Mouse (Mus musculus) lung, embryonic 14.5 days (tissue): ENCODE results near the gene Ankar. TPM values are rescaled to one million over a fixed set of nuclear protein-coding genes. Genes with fewer than 3 reads are reported as not detected.

ENCODE experiments used
- ATAC-seq: fragments of 200-750 bp; cut with Nextera tagmentation; 2 replicates; pipeline ENCODE4 v1.8.0; 2017; ENCODE audit warnings: mild to moderate bottlenecking, moderate TSS enrichment, moderate library complexity; ENCODE audit not compliant: insufficient read depth
- DNase-seq: peaks from one replicate; pipeline ENCODE4 v3.0.0-alpha.2; 2015
- H3K27ac ChIP-seq: fragments of 300-500 bp; sonication (generic); 2 replicates; pipeline ENCODE4 v1.5.1; 2014; ENCODE audit warnings: low read depth, mild to moderate bottlenecking, moderate library complexity
- H3K27me3 ChIP-seq: fragments of 300-500 bp; sonication (generic); 2 replicates; pipeline ENCODE4 v1.6.1; 2014; ENCODE audit warnings: low read length, control low read depth; ENCODE audit not compliant: insufficient read depth
- H3K36me3 ChIP-seq: fragments of 300-500 bp; sonication (generic); 2 replicates; pipeline ENCODE4 v1.6.1; 2014; ENCODE audit warnings: control low read depth; ENCODE audit not compliant: insufficient read depth
- H3K4me1 ChIP-seq: fragments of 300-500 bp; sonication (generic); 2 replicates; pipeline ENCODE4 v1.6.1; 2014; ENCODE audit warnings: antibody characterized with exemption, control low read depth; ENCODE audit not compliant: insufficient read depth
- H3K4me2 ChIP-seq: fragments of 300-500 bp; sonication (generic); 2 replicates; pipeline ENCODE4 v1.6.1; 2014; ENCODE audit warnings: mild to moderate bottlenecking
- H3K4me3 ChIP-seq: fragments of 300-500 bp; sonication (generic); 2 replicates; pipeline ENCODE4 v1.5.1; 2014; ENCODE audit warnings: low read depth, low read length
- H3K9ac ChIP-seq: fragments of 300-500 bp; sonication (generic); 2 replicates; pipeline ENCODE4 v1.6.1; 2014
- H3K9me3 ChIP-seq: fragments of 300-500 bp; sonication (generic); 2 replicates; pipeline ENCODE4 v1.6.1; 2016; ENCODE audit warnings: low read depth, low read length, control low read depth
- CTCF ChIP-seq: IDR thresholded peaks from 2 replicates; pipeline ENCODE4 v1.5.1; 2016; ENCODE audit warnings: antibody characterized with exemption, low read depth
- WGBS: fragments of 180-500 bp; shearing (Covaris S2); extraction: QIAGEN DNeasy Blood & Tissue Kit; methylation state at CpG from one replicate; pipeline ENCODE4 v1.1.7; 2014; 5-methylcytosine and 5-hydroxymethylcytosine counted together
- polyA plus RNA-seq: library from polyadenylated mRNA; unstranded; fragments of >200 nt; fragmentation: Nextera tagmentation; extraction: Ambion mirVana; gene quantifications from 2 replicates; pipeline ENCODE4 v1.2.1, GENCODE M21; 2014

The Ankar gene
- polyA plus RNA-seq, 1 experiment from 2014 or later = not detected

DNA sequence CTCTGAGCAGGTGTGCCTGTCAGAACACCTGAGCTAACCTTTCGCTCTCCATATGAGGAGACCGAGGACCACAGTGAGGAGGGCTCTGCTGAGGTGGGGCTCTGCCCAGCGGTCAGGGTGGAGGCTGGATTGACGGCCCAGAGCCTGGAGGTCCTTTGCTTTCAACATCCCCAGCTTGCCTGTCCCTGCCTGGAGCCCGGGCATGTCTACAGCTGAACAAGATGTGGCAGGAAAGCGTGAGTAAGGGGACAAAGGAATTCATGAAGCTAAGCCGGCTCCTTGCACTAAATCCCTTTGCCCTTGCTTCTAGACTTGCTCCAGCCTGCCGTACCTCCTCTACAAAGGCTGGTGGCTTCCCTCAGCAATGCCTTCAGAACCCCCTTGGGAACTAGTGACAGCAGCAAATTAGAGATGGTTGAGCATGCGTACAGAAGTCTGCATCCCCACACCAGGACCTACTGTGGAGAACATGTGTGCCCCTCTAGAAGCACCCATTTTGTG, 32.9 kb upstream of the Ankar start:
- Histone ChIP-seq H3K27ac (no peak overlapping the region), H3K4me3 (no peak overlapping the region), H3K9ac (no peak overlapping the region), H3K4me2 (no peak overlapping the region), H3K36me3 (no peaks in the 10 kb centered on the region), H3K4me1 (peaks cover 9% of the 10 kb centered on the region), H3K27me3 (no peaks in the 10 kb centered on the region), H3K9me3 (no peaks in the 10 kb centered on the region)
- TF ChIP-seq CTCF = no peak
- DNase-seq (no peak), ATAC-seq (no peak)
- 84% methylated on average over 9 of the region's 9 CpGs for WGBS

DNA sequence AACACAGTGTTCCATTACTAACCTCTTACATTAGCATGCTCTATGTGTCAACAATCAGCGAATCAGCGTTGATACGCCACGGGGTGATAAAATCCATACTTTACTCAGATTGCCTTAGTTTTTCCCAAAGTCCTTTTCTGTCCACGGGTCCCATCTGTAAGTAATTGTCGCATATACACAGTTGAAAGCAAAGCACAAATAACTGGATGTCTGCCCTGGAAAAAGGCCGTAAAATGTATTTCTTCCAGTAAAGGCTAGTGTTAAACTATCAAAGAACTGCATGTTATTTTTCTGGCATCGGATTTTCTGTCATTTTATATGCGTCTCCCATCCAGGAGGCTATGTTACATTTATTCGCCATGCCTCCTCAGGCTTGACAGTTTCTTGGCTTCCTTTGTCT, 29.7 kb upstream of the Ankar start:
- Histone ChIP-seq H3K4me1 (no peaks in the 10 kb centered on the region), H3K4me3 (no peak overlapping the region), H3K36me3 (no peaks in the 10 kb centered on the region), H3K27ac (no peak overlapping the region), H3K4me2 (no peak overlapping the region), H3K27me3 (no peaks in the 10 kb centered on the region), H3K9ac (no peak overlapping the region), H3K9me3 (no peaks in the 10 kb centered on the region)
- WGBS = 61% methylated on average over 10 of the region's 10 CpGs
- ATAC-seq = no peak
- no peak for TF ChIP-seq CTCF
- DNase-seq = no peak

DNA sequence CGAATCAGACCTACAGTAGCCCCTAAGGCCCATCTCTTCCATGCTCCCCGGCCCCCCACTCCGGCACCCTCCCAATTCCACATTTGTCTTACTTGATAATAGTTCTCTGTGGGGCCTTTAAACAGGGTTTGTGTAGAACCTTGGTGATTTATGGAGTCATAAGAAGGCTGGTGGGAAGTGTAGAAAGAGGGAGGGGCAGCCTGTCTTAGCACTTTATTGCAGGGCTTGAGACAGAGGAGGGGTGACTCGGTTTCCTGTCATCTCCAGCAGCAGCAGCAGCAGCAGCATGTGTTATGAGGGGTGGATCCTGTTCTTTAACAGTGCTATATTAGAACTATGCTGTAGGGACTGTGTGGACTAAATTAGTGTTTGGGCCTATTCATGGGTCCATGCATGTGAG, 28.4 kb upstream of the Ankar start:
- WGBS = 60% methylated on average over 4 of the region's 4 CpGs
- TF ChIP-seq CTCF = no peak
- H3K36me3 ChIP-seq = no peaks in the 10 kb centered on the region
- H3K27me3 ChIP-seq = no peaks in the 10 kb centered on the region
- H3K4me2 ChIP-seq = no peak overlapping the region
- H3K4me1 ChIP-seq = no peaks in the 10 kb centered on the region
- ATAC-seq (no peak), DNase-seq (no peak)
- no peak overlapping the region for H3K9ac ChIP-seq
- no peaks in the 10 kb centered on the region for H3K9me3 ChIP-seq
- H3K27ac ChIP-seq = no peak overlapping the region
- no peak overlapping the region for H3K4me3 ChIP-seq

DNA sequence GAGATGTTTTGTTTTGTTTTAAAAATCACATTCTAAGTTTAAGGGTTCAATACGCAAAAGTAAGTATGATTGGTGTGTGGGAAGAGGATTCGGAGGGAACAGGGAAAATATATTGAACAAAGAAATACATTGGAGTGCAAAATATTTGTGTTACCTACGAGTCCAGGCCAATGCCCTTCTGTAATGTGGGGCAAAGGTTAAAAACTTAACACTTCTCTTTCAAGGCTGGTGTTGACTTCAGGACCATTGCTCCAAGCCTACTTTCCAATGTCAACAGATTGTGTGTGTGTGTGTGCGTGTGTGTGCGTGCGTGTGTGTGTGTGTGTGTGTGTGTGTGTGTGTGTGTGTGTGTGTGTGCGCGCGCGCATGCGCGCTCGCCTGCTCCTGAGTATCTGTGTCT, 25.6 kb upstream of the Ankar start:
- no peak overlapping the region for H3K4me3 ChIP-seq
- no peaks in the 10 kb centered on the region for H3K36me3 ChIP-seq
- ATAC-seq (no peak), DNase-seq (no peak)
- no peak overlapping the region for H3K9ac ChIP-seq
- no peaks in the 10 kb centered on the region for H3K27me3 ChIP-seq
- 84% methylated on average over 13 of the region's 13 CpGs for WGBS
- H3K9me3 ChIP-seq = no peaks in the 10 kb centered on the region
- no peak for TF ChIP-seq CTCF
- no peak overlapping the region for H3K4me2 ChIP-seq
- H3K27ac ChIP-seq = no peak overlapping the region
- no peaks in the 10 kb centered on the region for H3K4me1 ChIP-seq

DNA sequence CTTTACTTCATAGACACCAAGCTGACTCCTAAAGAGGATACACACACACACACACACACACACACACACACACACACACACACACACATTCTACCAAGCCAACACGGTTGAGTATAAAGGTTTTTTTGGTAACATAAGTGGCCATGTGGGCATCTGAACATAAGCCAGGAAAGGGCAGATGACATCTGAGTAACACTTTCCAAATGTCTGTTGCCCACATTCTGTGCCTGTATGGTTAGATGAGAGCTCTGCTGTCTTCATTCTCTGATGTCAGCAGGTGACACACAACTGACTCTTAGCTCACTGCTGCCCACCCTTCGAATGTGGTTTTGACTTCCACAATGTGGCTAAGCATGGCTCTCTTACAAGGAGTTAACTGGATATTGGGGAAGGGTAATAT, 24.0 kb upstream of the Ankar start:
- no peak for ATAC-seq
- no peak overlapping the region for H3K27ac ChIP-seq
- no peak overlapping the region for H3K4me3 ChIP-seq
- no peak overlapping the region for H3K4me2 ChIP-seq
- no peaks in the 10 kb centered on the region for H3K4me1 ChIP-seq
- H3K27me3 ChIP-seq = no peaks in the 10 kb centered on the region
- 78% methylated on average over 2 of the region's 2 CpGs for WGBS
- 0 out of 2 replicates have a peak, but pooled peaks cover 5% of the 10 kb centered on the region for H3K36me3 ChIP-seq
- DNase-seq = no peak
- H3K9me3 ChIP-seq = no peaks in the 10 kb centered on the region
- no peak overlapping the region for H3K9ac ChIP-seq
- no peak for TF ChIP-seq CTCF

DNA sequence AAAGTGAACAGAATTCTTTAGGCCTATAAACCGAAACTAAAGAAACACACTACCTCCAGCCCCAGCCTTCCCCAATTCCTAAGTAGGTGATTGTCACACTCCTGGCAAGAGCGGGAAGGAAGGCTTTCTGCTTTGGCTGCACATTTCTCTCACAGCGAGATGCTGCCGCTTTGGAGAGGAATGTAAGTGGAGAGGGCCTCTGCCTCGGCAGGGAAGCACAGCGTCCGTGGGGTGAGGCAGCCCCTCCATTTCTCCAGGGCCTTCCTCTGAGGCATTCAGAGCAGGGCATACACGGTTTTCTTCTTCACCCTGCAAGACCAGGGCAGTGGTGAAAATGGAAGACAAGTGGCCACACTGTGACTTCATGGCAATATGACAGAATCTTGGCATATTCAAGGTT, 22.3 kb upstream of the Ankar start:
- Histone ChIP-seq H3K9ac (no peak overlapping the region), H3K36me3 (0 out of 2 replicates have a peak, but pooled peaks cover 8% of the 10 kb centered on the region), H3K9me3 (no peaks in the 10 kb centered on the region), H3K4me1 (no peaks in the 10 kb centered on the region), H3K27me3 (no peaks in the 10 kb centered on the region), H3K4me2 (no peak overlapping the region), H3K4me3 (no peak overlapping the region), H3K27ac (no peak overlapping the region)
- WGBS = 32% methylated on average over 8 of the region's 8 CpGs
- no peak for TF ChIP-seq CTCF
- ATAC-seq (no peak), DNase-seq (no peak)

DNA sequence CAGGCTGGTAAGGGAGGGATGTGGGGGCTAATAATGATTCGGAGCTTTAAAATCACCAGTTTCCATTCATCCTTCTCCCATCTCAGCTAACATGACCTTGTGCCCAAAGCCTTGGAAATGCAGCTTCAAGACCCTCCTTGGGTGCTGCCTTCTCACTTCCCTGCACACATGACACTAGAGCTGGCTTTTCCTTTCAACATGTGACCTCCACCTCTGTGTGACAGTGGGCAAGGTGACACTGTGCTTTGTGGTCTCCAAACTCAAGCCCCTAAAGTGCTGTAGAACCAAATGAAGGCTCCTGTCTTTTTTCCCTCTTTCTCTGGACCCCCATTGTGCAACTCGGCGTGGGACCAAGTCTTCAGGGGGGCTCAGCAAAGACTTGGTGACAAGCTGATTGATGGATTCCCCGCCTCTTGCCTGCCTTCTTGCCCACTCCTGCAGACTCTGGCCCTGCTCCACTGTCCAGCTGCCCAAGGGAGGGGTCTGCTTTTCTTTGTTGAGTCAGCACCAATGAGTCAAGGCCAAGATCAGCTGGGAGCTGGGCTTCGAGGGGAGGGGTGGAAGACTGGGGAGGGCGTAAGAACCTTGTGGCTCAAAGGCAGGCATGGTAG, 19.8 kb upstream of the Ankar start:
- Histone ChIP-seq H3K4me1 (no peaks in the 10 kb centered on the region), H3K27ac (no peak overlapping the region), H3K36me3 (peaks cover 21% of the 10 kb centered on the region), H3K27me3 (no peaks in the 10 kb centered on the region), H3K4me3 (no peak overlapping the region), H3K9me3 (no peaks in the 10 kb centered on the region), H3K9ac (no peak overlapping the region), H3K4me2 (no peak overlapping the region)
- TF ChIP-seq CTCF = no peak
- ATAC-seq = no peak
- no peak for DNase-seq
- WGBS = 47% methylated on average over 6 of the region's 6 CpGs
